In genomic region chr8:117287966-117288365, GRCm38 (mm10) we compare ENCODE assay signal across 16 mouse cellular contexts. TPM values are rescaled to one million over a fixed set of nuclear protein-coding genes. Genes with fewer than 3 reads are reported as not detected.
DNase-seq lines count a peak whose midpoint lies in the region; ATAC-seq lines count a peak whose summit lies in the region.
"Had no signal": no experiment of that assay in that cellular context is flagged by ENCODE, and none has a peak within 500 bp of the region (broad histone marks: within the 10 kb centered on the region; RNA-seq: fewer than 3 reads in every experiment).

No protein-coding gene starts in this region.

- no peak overlapping the region for H3K27ac ChIP-seq in forebrain, embryonic 14.5 days (ENCODE audit: low read depth, low read length)
- no peak overlapping the region for H3K27ac ChIP-seq in hindbrain, embryonic 16.5 days (ENCODE audit: low read depth, low read length)
- H3K27ac ChIP-seq: embryonic facial prominence, embryonic 13.5 days; forebrain, embryonic 12.5 days; stomach, embryonic 15.5 days had no signal

- H3K36me3 ChIP-seq in splenic B cell, adult 2 months (ENCODE audit: control insufficient read depth, insufficient read depth, low read length, poor library complexity, severe bottlenecking): no peaks in the 10 kb centered on the region; the same call in 1 of the 2 replicates
- peaks cover 10% of the 10 kb centered on the region; the same call in 1 of the 2 replicates for H3K36me3 ChIP-seq in forebrain, embryonic 14.5 days (ENCODE audit: control insufficient read depth, insufficient read depth, low read length)
- H3K36me3 ChIP-seq in hindbrain, embryonic 16.5 days (ENCODE audit: control insufficient read depth, insufficient read depth, low read length): no peaks in the 10 kb centered on the region

- peaks cover 12% of the 10 kb centered on the region for H3K4me1 ChIP-seq in forebrain, embryonic 14.5 days (ENCODE audit: control insufficient read depth, insufficient read depth, low read length)
- peaks cover 27% of the 10 kb centered on the region for H3K4me1 ChIP-seq in hindbrain, embryonic 16.5 days (ENCODE audit: control insufficient read depth, insufficient read depth, low read depth, low read length)

- no peak overlapping the region for H3K9ac ChIP-seq in forebrain, embryonic 14.5 days (ENCODE audit: low read length)
- no peak overlapping the region for H3K9ac ChIP-seq in hindbrain, embryonic 16.5 days (ENCODE audit: low read depth, low read length)
- H3K9ac ChIP-seq: embryonic facial prominence, embryonic 13.5 days; forebrain, embryonic 12.5 days; stomach, embryonic 15.5 days had no signal

- peak; percentile 37 to 40 for DNase-seq in adrenal gland, postnatal 36 days
- DNase-seq in adrenal gland, adult 8-10 months: no peak
- DNase-seq in thymus, postnatal 0 days (ENCODE audit: low spot score): peak; percentile 23
- no peak for DNase-seq in thymus, adult 18-20 months
- DNase-seq in lung, postnatal 25 days (ENCODE audit: low spot score): peak; percentile 68
- DNase-seq in splenic B cell, adult 2 months (ENCODE audit: low read depth, low spot score): peak; percentile 76
- no peak for DNase-seq in forebrain, embryonic 14.5 days (ENCODE audit: low spot score)
- DNase-seq: adrenal gland, postnatal 25 days; cerebellum, adult 18-20 months; gastrocnemius, postnatal 14 days had no signal

- WGBS in forebrain, embryonic 14.5 days: 90% methylated on average over 8 of the region's 8 CpGs
- WGBS in hindbrain, embryonic 16.5 days: 78% methylated on average over 8 of the region's 8 CpGs

- no peak for ATAC-seq in forebrain, embryonic 14.5 days
- ATAC-seq in hindbrain, embryonic 16.5 days: no peak
- ATAC-seq: intestine, embryonic 16.5 days had no signal

- H3K4me3 ChIP-seq in forebrain, embryonic 14.5 days (ENCODE audit: low read depth, low read length): no peak overlapping the region
- H3K4me3 ChIP-seq in hindbrain, embryonic 16.5 days (ENCODE audit: low read length): no peak overlapping the region
- H3K4me3 ChIP-seq: embryonic facial prominence, embryonic 13.5 days; forebrain, embryonic 12.5 days; layer of hippocampus, adult 2 months; stomach, embryonic 15.5 days had no signal

- no peaks in the 10 kb centered on the region for H3K27me3 ChIP-seq in splenic B cell, adult 2 months (ENCODE audit: control insufficient read depth, insufficient read depth, low read length, poor library complexity, severe bottlenecking)
- no peaks in the 10 kb centered on the region for H3K27me3 ChIP-seq in forebrain, embryonic 14.5 days (replicated peaks; ENCODE audit: control insufficient read depth, insufficient read depth, low read length)
- H3K27me3 ChIP-seq in hindbrain, embryonic 16.5 days (replicated peaks; ENCODE audit: control insufficient read depth, insufficient read depth, low read length): no peaks in the 10 kb centered on the region
- H3K27me3 ChIP-seq: embryonic facial prominence, embryonic 13.5 days; forebrain, embryonic 12.5 days; stomach, embryonic 15.5 days had no signal

- H3K9me3 ChIP-seq in forebrain, embryonic 14.5 days (replicated peaks; ENCODE audit: control insufficient read depth, low read length): no peaks in the 10 kb centered on the region
- H3K9me3 ChIP-seq in hindbrain, embryonic 16.5 days (ENCODE audit: control insufficient read depth, low read length): no peaks in the 10 kb centered on the region
- H3K9me3 ChIP-seq: embryonic facial prominence, embryonic 13.5 days; forebrain, embryonic 12.5 days; stomach, embryonic 15.5 days had no signal

- no peak overlapping the region for H3K4me2 ChIP-seq in forebrain, embryonic 14.5 days (ENCODE audit: low read length)
- no peak overlapping the region for H3K4me2 ChIP-seq in hindbrain, embryonic 16.5 days (ENCODE audit: low read length)
- H3K4me2 ChIP-seq: embryonic facial prominence, embryonic 13.5 days; forebrain, embryonic 12.5 days; stomach, embryonic 15.5 days had no signal

RNA-seq across cellular contexts. Expression of gene Cmip, which starts 31.1 kb away (rescaled TPM):
- 100 to 1,000 TPM; 122 to 129 TPM for total RNA-seq in adrenal gland, postnatal 36 days (2021)
- total RNA-seq in adrenal gland, adult 8-10 months (2022): 100 to 1,000 TPM; 134 to 141 (median 137) TPM
- polyA plus RNA-seq in thymus, postnatal 0 days (2015; fragmentation: Nextera tagmentation; extraction: Ambion mirVana): 31.9 and 39.9 TPM in 2 replicates
- polyA plus RNA-seq in forebrain, embryonic 14.5 days (2014; fragmentation: Nextera tagmentation; extraction: Ambion mirVana): 57.4 and 69.6 TPM in 2 replicates
- polyA plus RNA-seq in hindbrain, embryonic 16.5 days (2015; fragmentation: Nextera tagmentation; extraction: Ambion mirVana): 136 and 143 TPM in 2 replicates

Comparison
In these comparisons a context has a peak if more than half of its experiments do, and no peak if none do; other contexts are left out.
1. DNase-seq: peak in adrenal gland, postnatal 36 days (2 of 2), thymus, postnatal 0 days (single experiment), lung, postnatal 25 days (single experiment) and splenic B cell, adult 2 months (single experiment); none in adrenal gland, adult 8-10 months (single experiment), thymus, adult 18-20 months (0 of 2) and forebrain, embryonic 14.5 days (single experiment).